Mouse (Mus musculus) hindbrain, embryonic 14.5 days (tissue): ENCODE results near the gene Pycard. TPM values are rescaled to one million over a fixed set of nuclear protein-coding genes. Genes with fewer than 3 reads are reported as not detected.

Experiments
- ATAC-seq: fragments of 200-750 bp; cut with Nextera tagmentation; 2 replicates; pipeline ENCODE4 v1.8.0; 2017; ENCODE audit warnings: moderate number of reproducible peaks, mild to moderate bottlenecking, moderate TSS enrichment, moderate library complexity; ENCODE audit not compliant: low FRiP score
- DNase-seq: peaks from one replicate; pipeline ENCODE4 v3.0.0-alpha.2; 2015; ENCODE audit warnings: low spot score
- H3K27ac ChIP-seq: fragments of 300-500 bp; sonication (generic); 2 replicates; pipeline ENCODE4 v1.5.1; 2014; ENCODE audit warnings: mild to moderate bottlenecking, moderate library complexity
- H3K27me3 ChIP-seq: fragments of 300-500 bp; sonication (generic); 2 replicates; pipeline ENCODE4 v1.6.1; 2014; ENCODE audit warnings: mild to moderate bottlenecking, low read length, mixed read lengths; ENCODE audit not compliant: control insufficient read depth, insufficient read depth
- H3K36me3 ChIP-seq: fragments of 300-500 bp; sonication (generic); replicated peaks from 2 replicates; pipeline ENCODE4 v1.6.1; 2014; ENCODE audit not compliant: control insufficient read depth, insufficient read depth
- H3K4me1 ChIP-seq: fragments of 300-500 bp; sonication (generic); replicated peaks from 2 replicates; pipeline ENCODE4 v1.6.1; 2014; ENCODE audit warnings: antibody characterized with exemption, low read length, mixed read lengths; ENCODE audit not compliant: control insufficient read depth, insufficient read depth
- H3K4me2 ChIP-seq: fragments of 300-500 bp; sonication (generic); replicated peaks from 2 replicates; pipeline ENCODE4 v1.6.1; 2014; ENCODE audit warnings: mild to moderate bottlenecking, moderate library complexity
- H3K4me3 ChIP-seq: fragments of 300-500 bp; sonication (generic); replicated peaks from 2 replicates; pipeline ENCODE4 v1.5.1; 2014; ENCODE audit warnings: mild to moderate bottlenecking, low read length
- H3K9ac ChIP-seq: fragments of 300-500 bp; sonication (generic); 2 replicates; pipeline ENCODE4 v1.6.1; 2014
- H3K9me3 ChIP-seq: fragments of 300-500 bp; sonication (generic); 2 replicates; pipeline ENCODE4 v1.6.1; 2016; ENCODE audit warnings: low read length; ENCODE audit not compliant: control insufficient read depth
- WGBS: fragments of 180-500 bp; shearing (Covaris S2); extraction: QIAGEN DNeasy Blood & Tissue Kit; methylation state at CpG from one replicate; pipeline ENCODE4 v1.1.7; 2014; 5-methylcytosine and 5-hydroxymethylcytosine counted together
- polyA plus RNA-seq: library from polyadenylated mRNA; unstranded; fragments of >200 nt; fragmentation: Nextera tagmentation; extraction: Ambion mirVana; gene quantifications from 2 replicates; pipeline ENCODE4 v1.2.1, GENCODE M21; 2014

Pycard gene
- polyA plus RNA-seq, 1 experiment from 2014 or later: 6.6 TPM

- DNase-seq (no peak), ATAC-seq (no peak)
- Histone ChIP-seq H3K9ac (no peak overlapping the region), H3K4me3 (no peak overlapping the region), H3K4me2 (no peak overlapping the region), H3K36me3 (no peaks in the 10 kb centered on the region), H3K27ac (no peak overlapping the region), H3K27me3 (no peaks in the 10 kb centered on the region), H3K9me3 (no peaks in the 10 kb centered on the region), H3K4me1 (no peaks in the 10 kb centered on the region)
- WGBS: 84% methylated on average over 7 of the region's 7 CpGs
Measured at GRCm38 (mm10) chr7:128006193-128006592, 12.5 kb upstream of the Pycard start.

GRCm38 (mm10) chr7:128004487-128005362 lies 11.1 kb upstream of the Pycard start:
- Histone ChIP-seq H3K27me3 (no peaks in the 10 kb centered on the region), H3K4me3 (no peak overlapping the region), H3K4me1 (no peaks in the 10 kb centered on the region), H3K4me2 (peak overlapping the region; percentile 24; the same call in 1 of the 2 replicates), H3K27ac (no peak overlapping the region), H3K9ac (no peak overlapping the region), H3K9me3 (no peaks in the 10 kb centered on the region), H3K36me3 (no peaks in the 10 kb centered on the region)
- DNase-seq (no peak), ATAC-seq (no peak)
- 32% methylated on average over 35 of the region's 35 CpGs for WGBS

GRCm38 (mm10) chr7:128004150-128004486 lies 10.5 kb upstream of the Pycard start:
- H3K36me3 ChIP-seq: no peaks in the 10 kb centered on the region
- DNase-seq (no peak), ATAC-seq (no peak)
- no peak overlapping the region for H3K9ac ChIP-seq
- H3K9me3 ChIP-seq: no peaks in the 10 kb centered on the region
- no peak overlapping the region for H3K27ac ChIP-seq
- 79% methylated on average over 5 of the region's 5 CpGs for WGBS
- no peaks in the 10 kb centered on the region for H3K4me1 ChIP-seq
- H3K4me3 ChIP-seq: no peak overlapping the region
- H3K4me2 ChIP-seq: no peak overlapping the region
- no peaks in the 10 kb centered on the region for H3K27me3 ChIP-seq

- DNase-seq (no peak), ATAC-seq (no peak)
- Histone ChIP-seq H3K4me3 (no peak within 1 kb of the TSS), H3K36me3 (no peaks in the 10 kb centered on the region), H3K9me3 (no peaks in the 10 kb centered on the region), H3K4me1 (no peaks in the 10 kb centered on the region), H3K9ac (no peak within 1 kb of the TSS), H3K27me3 (no peaks in the 10 kb centered on the region), H3K4me2 (peak within 1 kb of the TSS; percentile 24; the same call in 1 of the 2 replicates), H3K27ac (no peak within 1 kb of the TSS)
- WGBS: 92% methylated on average over 2 of the region's 2 CpGs
Measured at GRCm38 (mm10) chr7:128003688-128004087, 10.0 kb upstream of the Pycard start, which contains the start of gene Trim72. Gene Trim72, plus strand, starts transcription at chr7:128003949.

- H3K27ac ChIP-seq: no peak overlapping the region
- no peaks in the 10 kb centered on the region for H3K9me3 ChIP-seq
- no peak overlapping the region for H3K4me3 ChIP-seq
- DNase-seq: no peak
- no peak for ATAC-seq
- H3K27me3 ChIP-seq: no peaks in the 10 kb centered on the region
- WGBS: 92% methylated on average over 6 of the region's 6 CpGs
- no peaks in the 10 kb centered on the region for H3K4me1 ChIP-seq
- no peaks in the 10 kb centered on the region for H3K36me3 ChIP-seq
- H3K9ac ChIP-seq: no peak overlapping the region
- H3K4me2 ChIP-seq: no peak overlapping the region
Measured at GRCm38 (mm10) chr7:128003098-128003497, 9.4 kb upstream of the Pycard start.

- no peaks in the 10 kb centered on the region for H3K9me3 ChIP-seq
- H3K27me3 ChIP-seq: no peaks in the 10 kb centered on the region
- H3K4me1 ChIP-seq: no peaks in the 10 kb centered on the region
- no peak overlapping the region for H3K4me2 ChIP-seq
- DNase-seq (no peak), ATAC-seq (no peak)
- no peaks in the 10 kb centered on the region for H3K36me3 ChIP-seq
- no peak overlapping the region for H3K27ac ChIP-seq
- H3K9ac ChIP-seq: no peak overlapping the region
- 70% methylated on average over 1 of the region's 1 CpGs for WGBS
- no peak overlapping the region for H3K4me3 ChIP-seq
Measured at GRCm38 (mm10) chr7:128000068-128000950, 6.6 kb upstream of the Pycard start.

- Histone ChIP-seq H3K4me2 (no peak overlapping the region), H3K4me3 (no peak overlapping the region), H3K9me3 (no peaks in the 10 kb centered on the region), H3K27ac (no peak overlapping the region), H3K9ac (no peak overlapping the region), H3K36me3 (no peaks in the 10 kb centered on the region), H3K4me1 (no peaks in the 10 kb centered on the region), H3K27me3 (no peaks in the 10 kb centered on the region)
- DNase-seq (no peak), ATAC-seq (no peak)
- WGBS: 90% methylated on average over 1 of the region's 1 CpGs
Measured at GRCm38 (mm10) chr7:127999436-127999835, 5.8 kb upstream of the Pycard start.

GRCm38 (mm10) chr7:127992488-127993340 lies 953 bp downstream of the Pycard start:
- Histone ChIP-seq H3K36me3 (peaks cover 43% of the 10 kb centered on the region), H3K27ac (no peak overlapping the region), H3K9ac (no peak overlapping the region), H3K9me3 (no peaks in the 10 kb centered on the region), H3K4me2 (peak overlapping the region; percentile 33), H3K27me3 (no peaks in the 10 kb centered on the region), H3K4me1 (no peaks in the 10 kb centered on the region), H3K4me3 (no peak overlapping the region)
- ATAC-seq (no peak), DNase-seq (no peak)
- 49% methylated on average over 5 of the region's 5 CpGs for WGBS
